8 mouse cellular contexts compared by ENCODE assay signal in genomic region chr10:26078521-26079142, GRCm38 (mm10). TPM values are rescaled to one million over a fixed set of nuclear protein-coding genes. Genes with fewer than 3 reads are reported as not detected.
DNase-seq lines count a peak whose midpoint lies in the region; ATAC-seq lines count a peak whose summit lies in the region.

TSS of gene Tmem200a (minus strand) at chr10:26079052.

- WGBS in hindbrain, embryonic 16.5 days, result under 1% methylated on average over 46 of the region's 46 CpGs

- ATAC-seq in hindbrain, embryonic 16.5 days, result peak; percentile 93

- no peaks in the 10 kb centered on the region for H3K27me3 ChIP-seq in hindbrain, embryonic 16.5 days (replicated peaks; ENCODE audit: control insufficient read depth, insufficient read depth, low read length)

- no peaks in the 10 kb centered on the region; the same call in 1 of the 2 replicates for H3K4me1 ChIP-seq in hindbrain, embryonic 16.5 days (ENCODE audit: control insufficient read depth, insufficient read depth, low read depth, low read length)

- H3K36me3 ChIP-seq in hindbrain, embryonic 16.5 days (ENCODE audit: control insufficient read depth, insufficient read depth, low read length), result no peaks in the 10 kb centered on the region

- no peaks in the 10 kb centered on the region for H3K9me3 ChIP-seq in hindbrain, embryonic 16.5 days (ENCODE audit: control insufficient read depth, low read length)

- peak within 1 kb of the TSS; percentile 86 for H3K9ac ChIP-seq in hindbrain, embryonic 16.5 days (ENCODE audit: low read depth, low read length)

- peak within 1 kb of the TSS; percentile 74 for H3K4me2 ChIP-seq in hindbrain, embryonic 16.5 days (ENCODE audit: low read length)

- peak within 1 kb of the TSS; percentile 81 for H3K27ac ChIP-seq in hindbrain, embryonic 16.5 days (ENCODE audit: low read depth, low read length)

- peak; percentile 88 for DNase-seq in ZHBTc4 (ENCODE audit: low read depth, low spot score)
- DNase-seq in cerebellum, postnatal 25 days, result peak; percentile 22 to 54
- peak; percentile 63 to 66 for DNase-seq in frontal cortex, postnatal 14 days (ENCODE audit: low spot score in 2 of 2)
- peak; percentile 64 to 77 for DNase-seq in layer of hippocampus, postnatal 36 days
- DNase-seq in lung, postnatal 10 days, result peak; percentile 62
- peak; percentile 43 for DNase-seq in retina, postnatal 7 days (ENCODE audit: low read depth, low spot score)
- DNase-seq in spleen, postnatal 14 days (ENCODE audit: low spot score in 2 of 2), result no peak

- H3K4me3 ChIP-seq in hindbrain, embryonic 16.5 days (ENCODE audit: low read length), result peak within 1 kb of the TSS; percentile 86

RNA-seq across cellular contexts. Expression of gene Tmem200a, which starts in this region (rescaled TPM):
- 22.7 and 23.6 TPM in 2 replicates for polyA plus RNA-seq in hindbrain, embryonic 16.5 days (2015; fragmentation: Nextera tagmentation; extraction: Ambion mirVana)
- 10 to 100 TPM; 21.9 to 23.3 TPM for total RNA-seq in layer of hippocampus, postnatal 36 days (2021)

Comparison
In these comparisons a context has a peak if more than half of its experiments do, and no peak if none do; other contexts are left out.
1. DNase-seq: peak in ZHBTc4 (single experiment), cerebellum, postnatal 25 days (2 of 2), frontal cortex, postnatal 14 days (2 of 2), layer of hippocampus, postnatal 36 days (2 of 2), lung, postnatal 10 days (single experiment) and retina, postnatal 7 days (single experiment); none in spleen, postnatal 14 days (0 of 2).